Mouse (Mus musculus) embryo, embryonic 11.5 days (tissue): Measurements from ENCODE around the gene Phf21a.

Source experiments
- DNase-seq: peaks from one replicate; pipeline ENCODE4 v3.0.0-alpha.2; 2012; ENCODE audit warnings: low read depth, low spot score

The Phf21a gene

DNA sequence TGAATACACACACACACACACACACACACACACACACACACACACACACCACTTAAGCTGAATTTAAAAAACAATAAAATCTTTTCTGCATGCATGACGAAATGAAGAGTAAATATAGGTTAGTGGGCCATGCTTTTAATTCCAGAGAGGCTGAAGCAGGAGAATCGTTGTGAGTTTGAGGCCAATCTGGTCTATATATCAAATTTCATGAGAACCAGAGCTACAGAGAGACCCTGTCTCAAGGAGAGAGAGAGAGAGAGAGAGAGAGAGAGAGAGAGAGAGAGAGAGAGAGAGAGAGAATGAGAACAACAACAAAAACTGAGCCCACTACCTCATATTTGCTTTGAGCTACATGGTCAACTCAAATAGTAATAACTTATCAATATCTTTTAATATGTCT lies at the start of gene Phf21a:
Phf21a (plus strand) TSS at position 301 of the 400 bp plus-strand sequence.
- no peak for DNase-seq

DNA sequence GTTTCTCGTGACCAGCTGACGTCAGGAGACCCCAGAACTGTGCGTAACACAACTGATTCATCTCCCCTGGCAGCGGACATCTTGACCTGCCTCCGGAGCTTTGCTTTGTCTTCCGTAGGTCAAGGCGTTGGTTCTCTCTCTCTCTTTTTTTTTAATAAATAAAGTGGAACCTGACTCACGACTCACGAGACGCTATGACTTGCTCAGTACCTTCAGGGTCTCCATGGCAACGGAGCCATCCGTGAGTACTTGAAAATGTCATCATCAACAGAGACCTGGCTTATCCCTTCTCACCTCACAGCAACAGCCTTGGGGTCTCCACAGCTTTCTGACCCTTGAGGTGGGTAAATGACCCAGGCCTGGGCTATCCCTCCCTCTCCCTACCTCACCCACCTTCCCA lies 49.6 kb upstream of the Phf21a start:
- no peak for DNase-seq

DNA sequence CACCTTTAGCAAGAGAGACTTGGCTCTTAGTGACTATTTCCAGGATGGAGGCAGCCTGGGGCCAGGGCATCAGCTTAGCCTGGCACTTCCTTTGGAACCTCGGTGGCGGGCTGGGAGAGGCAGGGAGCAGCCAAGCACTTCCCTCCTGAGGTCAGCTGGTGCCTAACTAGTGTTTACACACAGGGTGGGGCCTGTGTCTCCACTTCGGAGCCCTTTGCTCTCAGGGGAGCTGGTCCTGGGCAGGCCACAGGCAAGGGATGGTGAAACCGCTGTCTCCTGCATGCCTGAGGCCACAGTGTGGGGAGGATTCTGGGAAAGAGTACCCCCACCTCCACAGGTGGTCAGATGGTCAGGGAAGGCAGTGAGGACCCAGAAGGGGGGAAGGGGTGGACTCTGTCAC lies 45.3 kb upstream of the Phf21a start:
- DNase-seq = no peak

DNA sequence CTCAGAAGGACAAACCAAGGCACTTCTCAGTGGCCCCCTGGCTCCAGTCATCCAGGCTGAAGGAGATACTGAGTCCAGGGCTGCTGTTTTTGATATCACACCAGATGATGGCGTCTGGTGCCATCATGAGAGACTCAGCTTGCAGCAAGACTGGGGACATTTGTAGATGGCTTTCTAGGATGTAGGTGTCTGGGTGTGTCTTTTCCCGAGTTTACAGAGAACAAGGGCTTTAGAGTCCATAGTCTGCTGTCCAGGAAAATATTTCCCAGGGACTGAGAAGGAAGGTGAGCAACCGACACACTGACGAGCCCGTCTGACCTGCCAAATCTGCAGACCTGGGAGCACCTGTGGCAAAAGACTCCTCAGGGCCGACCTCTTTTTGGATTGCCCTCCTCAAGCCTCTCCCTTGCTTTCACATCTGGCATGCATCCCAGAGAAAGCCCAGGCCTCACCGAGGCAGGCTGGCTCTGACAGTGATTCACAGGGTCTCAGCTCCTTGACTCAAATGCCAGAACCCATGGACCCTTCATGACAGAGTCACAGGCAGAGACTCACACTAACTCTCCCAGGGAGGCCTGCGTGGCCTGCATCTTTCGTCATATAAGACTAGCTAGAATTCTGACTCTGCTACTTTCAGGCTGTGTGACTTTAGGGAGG lies 44.8 kb upstream of the Phf21a start:
- DNase-seq = no peak

DNA sequence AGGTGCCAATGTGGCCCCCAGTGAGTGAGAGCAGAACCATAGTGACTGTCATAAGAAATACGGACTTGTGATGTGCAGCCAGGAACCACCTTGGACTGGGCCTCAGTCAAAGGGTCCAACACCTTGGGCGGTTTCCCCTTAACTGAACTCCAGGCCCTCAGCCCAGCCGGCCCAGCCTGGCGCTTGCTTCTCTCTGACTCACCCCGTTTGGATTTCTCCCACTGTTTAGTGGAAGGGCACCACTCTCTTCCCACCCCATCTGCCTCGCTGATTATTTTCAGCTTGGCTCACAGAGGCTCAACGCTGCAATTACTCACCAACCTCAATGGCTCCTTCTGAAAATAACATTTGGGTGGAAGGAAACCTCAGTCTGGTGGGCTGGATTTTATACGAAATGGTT lies 40.7 kb upstream of the Phf21a start:
- no peak for DNase-seq

DNA sequence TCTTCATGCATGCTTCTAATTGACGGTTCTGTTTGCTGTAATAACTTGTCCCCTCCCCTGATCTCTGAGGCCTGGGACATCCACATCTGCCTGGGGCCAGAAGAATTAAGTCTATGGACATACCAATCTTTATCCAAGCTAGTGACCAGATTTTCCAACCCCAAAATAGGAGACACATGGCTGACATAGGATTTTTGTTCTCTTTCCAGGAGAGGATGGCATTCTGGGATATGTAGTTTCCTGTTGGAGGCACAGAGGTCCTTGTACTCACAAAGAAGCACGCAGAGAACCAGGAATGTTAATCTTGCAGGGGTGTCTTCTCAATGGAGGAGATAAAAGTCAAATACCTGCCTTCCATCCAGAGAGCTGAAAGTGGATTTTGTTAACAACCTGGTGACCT lies 40.2 kb upstream of the Phf21a start:
- no peak for DNase-seq

DNA sequence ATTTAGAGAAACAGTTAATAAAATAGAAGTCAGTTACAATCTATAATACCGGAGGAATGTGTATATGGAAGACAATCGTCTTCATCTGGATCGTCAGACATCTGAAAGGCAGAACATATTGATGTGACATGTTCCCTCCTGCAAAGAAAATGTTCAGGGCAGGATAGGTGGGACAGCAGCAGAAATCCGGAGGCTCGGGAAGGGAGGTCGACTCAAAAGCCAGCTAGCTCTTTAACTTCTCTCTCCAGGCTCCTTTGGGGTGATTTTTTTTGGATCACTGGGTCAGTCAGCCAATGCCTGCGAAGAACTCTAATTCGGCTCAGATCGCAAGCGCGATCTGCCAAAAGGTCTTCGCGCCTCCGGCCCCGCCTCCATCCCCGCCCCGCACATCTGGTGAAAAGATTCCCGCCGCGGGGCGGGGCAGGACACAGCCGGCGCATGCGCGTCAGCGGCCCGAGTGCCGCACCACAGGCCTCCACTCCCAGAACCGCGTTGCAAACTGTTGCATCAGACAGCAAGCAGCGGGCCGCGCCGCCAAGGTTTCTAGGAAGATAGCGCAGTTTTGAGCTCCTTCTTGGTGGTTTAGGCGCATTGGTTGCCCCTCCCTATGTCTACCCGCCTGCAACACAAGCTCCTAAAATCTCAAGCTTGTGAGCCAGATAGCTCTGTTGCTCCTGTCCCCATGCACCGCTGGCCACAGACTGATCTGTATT lies 37.7 kb upstream of the Phf21a start:
- peak; percentile 88 for DNase-seq

DNA sequence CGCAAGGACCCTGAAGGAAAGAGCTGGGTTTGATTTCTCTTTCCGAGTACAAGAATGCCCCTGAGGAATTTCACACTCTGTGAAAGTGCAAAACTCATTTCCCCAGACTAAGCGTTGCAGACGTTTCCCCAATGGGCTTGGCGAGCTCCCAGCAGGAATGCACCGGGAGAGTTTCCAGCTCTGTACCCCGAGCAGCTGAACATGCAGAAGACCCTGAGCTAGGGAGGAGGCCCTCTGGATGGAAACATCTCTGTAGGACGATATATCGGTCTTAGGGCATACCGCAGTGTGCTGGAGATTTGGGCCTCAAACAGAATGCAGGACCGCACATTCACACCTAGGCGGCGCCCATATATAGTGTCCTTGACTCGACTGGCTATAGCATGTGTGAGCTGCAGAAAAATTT lies 37.1 kb upstream of the Phf21a start:
- DNase-seq = peak; percentile 54

DNA sequence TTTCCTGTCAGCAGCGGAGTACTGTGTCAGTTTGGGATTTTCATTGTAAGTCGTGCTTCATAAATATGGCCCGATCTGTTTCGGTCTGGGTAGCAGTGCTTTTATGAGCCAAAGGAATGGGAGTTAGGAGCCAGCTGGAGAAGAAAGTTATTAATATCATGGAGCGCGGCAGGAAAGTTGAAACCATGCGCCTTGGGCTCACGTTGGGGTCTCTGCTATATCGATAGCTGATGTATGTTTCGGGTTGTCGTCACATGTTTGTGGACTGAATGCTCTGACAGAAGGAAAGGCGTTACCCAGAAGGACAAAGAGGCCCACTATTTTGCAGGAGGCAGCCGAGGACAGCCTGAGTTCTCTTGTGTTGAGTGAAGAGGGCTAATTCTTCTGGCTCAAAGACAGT lies 36.2 kb upstream of the Phf21a start:
- DNase-seq = no peak

DNA sequence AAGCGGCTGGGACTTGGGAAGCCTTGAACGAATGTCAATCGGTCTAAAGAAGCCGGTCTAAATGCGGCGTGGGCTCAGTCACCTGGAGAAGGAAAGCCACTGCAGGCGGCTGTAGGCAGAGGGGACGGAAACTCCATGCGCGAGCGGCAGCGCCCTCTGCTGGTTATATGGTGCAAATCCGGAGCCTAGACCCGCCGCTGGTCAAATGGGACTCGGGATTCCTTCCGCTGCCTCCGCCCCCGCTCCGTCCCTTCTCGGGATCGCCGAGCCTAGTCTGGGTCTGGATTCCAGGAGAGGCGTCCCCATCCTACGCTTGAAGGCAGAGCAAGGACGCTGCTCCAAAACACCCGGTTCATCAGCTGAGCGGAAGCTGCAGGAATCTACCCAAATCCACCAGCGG lies 34.4 kb upstream of the Phf21a start:
- peak; percentile 81 for DNase-seq

DNA sequence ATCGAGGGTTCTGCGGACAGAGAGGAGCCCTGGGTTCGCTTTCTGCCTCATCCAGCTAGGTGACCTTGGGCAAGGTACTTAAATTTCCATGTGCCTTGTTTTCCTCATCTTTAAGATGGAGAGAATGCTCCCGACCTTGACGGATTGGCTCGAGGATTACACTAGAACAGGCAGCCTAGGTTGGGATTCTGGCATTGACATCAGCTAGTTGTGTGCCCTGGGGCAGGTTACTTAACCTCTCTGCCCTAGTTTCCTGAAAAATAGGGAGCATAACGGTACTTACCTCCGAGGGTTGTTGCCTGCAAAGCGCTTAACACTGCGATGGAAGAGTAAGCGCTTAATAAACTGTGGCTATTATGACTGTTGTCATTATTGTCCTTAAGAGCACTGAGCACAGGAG lies 34.0 kb upstream of the Phf21a start:
- DNase-seq = no peak

DNA sequence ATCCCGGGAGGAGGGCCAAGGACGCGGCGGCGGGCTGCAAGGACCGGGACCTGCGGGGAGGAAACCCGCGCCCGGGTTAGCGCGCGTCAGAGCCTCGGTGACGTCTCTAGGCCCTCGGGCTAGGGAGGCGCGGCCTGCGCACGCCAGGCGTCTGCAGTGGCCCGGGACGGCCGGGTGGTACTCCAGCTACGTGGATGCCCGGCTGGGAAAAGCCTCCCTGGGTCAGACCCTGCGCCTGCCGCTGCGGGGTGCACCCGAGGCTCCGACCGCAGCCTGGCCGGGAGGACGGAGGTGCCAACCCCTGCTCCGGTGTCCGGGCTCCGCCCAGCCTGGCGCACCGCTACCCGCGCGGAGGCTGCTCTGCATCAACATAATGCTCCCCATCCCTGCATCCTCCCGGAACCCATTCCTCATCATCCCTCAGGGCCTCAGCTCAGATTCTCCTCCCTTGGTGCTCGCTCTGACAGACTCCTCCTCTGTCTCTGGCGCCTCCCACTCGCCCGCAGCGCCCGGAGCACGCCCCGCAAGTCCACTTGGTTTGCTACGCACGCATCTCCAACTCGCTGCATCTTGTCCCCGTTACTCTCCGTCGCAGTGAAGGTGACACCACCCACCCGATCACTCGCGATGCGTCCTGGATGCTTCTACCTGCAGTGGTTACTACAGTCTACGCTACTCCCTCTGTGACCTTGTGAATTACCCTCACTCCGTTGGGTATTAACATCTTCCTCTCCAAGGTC lies 33.3 kb upstream of the Phf21a start:
- DNase-seq = peak; percentile 34

DNA sequence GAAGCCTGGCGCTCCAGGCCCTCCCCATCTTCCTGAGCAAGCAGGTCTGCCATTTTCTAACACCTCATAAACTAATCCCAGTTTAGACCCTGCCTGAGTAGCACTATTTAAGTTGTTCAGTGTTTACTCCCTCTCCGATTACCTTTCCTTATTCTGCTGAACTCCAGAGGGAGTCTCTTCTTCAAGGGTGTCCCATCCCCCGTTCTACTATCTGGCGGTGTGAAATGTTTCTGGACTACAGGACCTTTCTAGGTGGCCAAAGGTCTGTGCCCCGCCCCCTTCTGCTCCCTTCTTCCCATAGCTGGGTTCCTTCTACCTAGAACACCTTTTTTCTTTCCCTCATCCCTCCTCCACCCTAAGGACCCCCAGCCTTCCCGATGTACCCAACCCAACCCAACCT lies 32.6 kb upstream of the Phf21a start:
- no peak for DNase-seq

DNA sequence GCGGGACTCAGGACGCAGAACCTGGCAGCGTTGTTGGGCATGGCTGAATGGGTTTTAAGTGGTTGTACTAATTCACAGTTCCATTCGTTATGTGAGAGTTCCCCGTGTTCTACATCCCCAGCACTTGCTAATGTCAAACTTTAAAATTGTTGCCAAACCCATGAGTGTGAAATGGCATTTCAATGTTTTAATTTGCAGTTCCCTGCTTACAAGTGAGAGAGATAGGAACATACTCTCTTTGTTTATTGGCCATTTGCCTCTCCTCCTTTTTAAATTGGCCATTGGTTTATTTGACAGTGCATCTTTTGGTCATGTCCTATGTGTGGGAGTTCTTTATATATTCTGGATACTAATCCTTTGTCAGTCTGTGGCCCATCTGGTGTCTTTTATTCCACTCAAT lies 31.6 kb upstream of the Phf21a start:
- no peak for DNase-seq

DNA sequence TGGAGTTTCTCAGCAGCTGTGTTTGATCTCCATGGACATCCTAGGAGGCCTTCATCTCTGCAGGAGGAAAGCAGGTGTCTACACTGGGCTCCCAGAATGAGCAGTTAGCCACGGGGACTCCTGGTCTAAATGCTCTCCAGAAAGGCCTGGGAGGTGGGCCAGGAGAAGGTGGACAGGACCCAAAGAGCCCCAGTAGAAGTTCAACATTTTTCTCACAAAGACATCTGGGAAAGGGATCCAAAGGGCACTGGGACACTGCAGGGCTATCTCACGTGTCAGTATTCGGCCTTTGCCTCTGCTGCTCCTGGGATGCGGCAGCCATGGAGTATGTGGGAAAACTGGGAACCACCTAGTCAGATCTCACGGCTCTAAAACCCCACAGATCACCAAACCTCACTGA lies 29.8 kb upstream of the Phf21a start:
- DNase-seq = no peak

DNA sequence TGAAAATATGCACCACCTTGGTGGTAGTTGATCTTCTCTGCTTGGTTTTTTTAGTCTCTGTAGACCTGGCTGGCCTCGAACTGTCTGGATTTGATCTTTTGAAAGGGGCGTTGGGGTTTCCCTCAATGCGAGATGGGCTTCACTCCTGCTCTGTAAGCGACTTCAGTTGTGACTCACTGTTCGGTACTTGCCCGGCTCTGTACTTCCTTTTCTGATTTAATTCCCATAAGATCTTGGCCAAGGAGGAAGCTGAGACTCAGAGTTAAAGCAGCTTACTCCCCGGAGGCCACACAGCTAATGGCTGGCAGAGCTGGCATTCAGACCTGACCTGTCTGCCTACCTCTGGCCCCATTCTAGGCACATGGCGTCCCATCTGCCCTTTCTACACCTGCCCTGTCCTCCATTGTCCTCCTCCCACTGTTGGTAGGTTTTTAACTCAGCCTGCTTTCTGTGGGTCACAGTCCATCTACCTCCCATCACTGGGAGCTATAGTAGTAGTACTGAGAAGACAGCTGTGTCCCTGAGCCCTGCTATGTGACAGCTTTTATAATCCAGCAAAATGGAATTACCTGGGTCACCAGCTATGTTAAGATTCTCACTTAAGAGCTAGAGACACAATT lies 27.5 kb upstream of the Phf21a start:
- DNase-seq = no peak

DNA sequence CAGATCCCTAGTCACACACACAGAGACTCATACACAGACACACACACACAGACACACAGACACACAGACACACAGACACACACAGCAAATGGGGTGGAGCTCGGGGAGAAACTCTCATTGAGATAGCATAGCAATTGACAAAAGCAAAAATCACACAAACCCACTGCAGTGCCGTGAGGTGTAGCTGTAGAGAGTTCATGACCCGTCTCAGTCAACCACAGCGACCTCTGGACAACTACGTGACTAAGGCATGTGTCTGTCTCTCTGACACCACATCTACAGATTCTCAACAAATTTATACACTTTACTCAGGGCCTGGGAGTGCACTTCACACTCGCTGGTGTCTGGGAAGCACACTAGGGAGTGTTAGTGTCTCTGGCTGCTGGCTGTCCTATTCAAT lies 27.0 kb upstream of the Phf21a start:
- DNase-seq = no peak

DNA sequence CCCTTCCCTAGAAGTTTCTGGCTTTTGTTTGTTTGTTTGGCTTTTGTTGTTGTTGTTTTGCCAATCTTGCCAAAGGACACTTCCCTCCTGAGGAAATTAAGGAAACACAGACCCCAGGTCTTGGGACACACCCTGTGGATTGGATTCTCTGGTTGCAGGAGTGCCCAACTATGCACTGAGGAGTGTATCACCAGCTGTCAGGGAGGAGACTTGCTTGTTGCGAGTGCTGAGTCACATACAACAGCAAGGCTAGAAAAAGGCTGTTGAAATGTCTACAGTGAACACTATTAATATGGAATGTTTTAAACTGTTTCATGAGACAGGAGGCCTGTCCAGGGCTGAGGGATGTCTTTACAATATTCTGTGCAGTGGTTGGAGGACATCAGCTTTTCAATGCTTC lies 26.0 kb upstream of the Phf21a start:
- no peak for DNase-seq

DNA sequence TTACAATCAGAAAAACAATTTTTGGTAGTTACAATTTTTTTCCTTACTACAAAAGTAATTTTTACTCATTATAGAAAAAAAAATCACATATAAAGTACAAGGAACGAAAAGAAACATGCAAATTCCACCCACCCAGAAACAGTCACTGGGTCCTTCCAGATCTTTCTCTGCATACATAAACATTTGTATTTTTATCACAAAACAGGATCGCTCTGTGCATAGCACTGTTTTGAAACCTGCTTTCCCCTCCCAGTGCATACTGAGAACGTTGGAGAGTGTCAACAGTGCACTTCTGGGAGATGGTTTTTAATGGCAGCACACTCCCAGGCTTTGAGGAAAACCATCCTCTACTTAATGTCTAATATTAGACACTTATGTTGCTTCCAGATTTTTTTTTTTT lies 25.3 kb upstream of the Phf21a start:
- no peak for DNase-seq

DNA sequence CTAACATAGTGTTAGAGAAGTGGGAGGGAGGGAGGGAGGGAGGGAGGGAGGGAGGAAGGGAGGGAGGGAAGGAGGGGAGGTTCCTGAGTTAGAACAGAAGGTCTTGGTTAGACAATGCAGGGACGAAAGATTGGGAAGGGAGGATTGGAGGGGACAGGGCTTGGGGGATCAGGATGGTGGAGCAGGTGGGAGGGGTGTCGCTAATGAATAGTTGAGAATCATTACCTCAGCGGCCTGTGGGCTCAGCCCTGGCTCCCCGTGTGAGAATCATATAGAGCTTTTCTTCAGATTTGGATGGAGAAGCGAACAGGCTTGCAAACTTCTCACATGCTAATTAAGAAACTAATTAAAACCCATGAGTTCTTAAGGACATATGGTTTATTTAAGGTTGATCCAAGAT lies 23.3 kb upstream of the Phf21a start:
- DNase-seq = no peak

DNA sequence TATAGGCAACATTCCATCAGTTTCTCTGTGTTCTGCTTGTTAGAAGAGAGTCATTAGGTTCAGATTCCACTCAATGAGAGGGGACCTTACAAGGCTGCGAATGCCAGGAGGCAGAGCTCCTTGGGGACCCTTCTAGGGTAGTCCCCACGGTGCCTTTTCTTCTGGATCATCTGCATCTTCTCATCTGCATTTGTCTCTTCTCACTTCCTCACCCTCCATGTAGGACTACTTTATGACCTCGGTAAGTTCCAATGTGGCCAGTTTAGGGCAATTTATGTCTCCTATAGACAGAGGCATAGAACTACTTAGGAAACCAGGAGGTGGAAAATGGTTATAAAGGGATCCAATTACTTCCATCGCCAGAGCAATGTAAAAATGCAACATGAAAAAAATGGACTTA lies 21.8 kb upstream of the Phf21a start:
- DNase-seq = no peak

DNA sequence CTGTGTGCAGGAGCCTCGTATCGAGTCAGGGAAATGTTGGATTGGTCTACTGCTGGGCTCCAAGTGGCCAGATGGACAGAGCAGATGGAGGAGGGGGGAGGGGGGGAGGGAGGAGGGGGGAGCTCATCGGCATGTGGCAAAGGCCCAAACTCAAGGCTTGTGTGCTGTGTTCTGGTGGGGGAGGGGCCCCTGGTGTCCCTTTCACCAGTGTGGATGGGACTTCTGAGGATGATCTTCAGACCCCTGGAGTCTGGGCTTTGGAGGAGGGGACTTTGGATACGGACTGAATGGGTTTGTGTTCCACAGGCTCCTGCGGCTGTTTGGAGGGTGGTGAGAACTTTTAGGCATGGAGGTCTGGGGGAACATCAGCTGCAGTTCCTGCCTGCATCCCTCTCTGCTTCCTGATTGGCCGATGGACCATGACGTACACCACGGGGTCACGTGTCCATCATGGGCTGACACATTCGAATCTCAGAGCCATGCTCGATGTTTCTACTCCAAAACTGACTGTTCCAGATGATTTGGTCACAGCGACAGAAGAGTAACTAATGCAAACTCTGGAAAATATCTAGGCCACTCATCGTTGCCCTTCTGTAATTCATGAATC lies 16.7 kb upstream of the Phf21a start:
- no peak for DNase-seq
